Mouse (Mus musculus) small intestine, adult 2 months (tissue): Measurements from ENCODE around the gene Vmn2r5.
"Not testable (repeated sequence)": the region's sequence is repeated elsewhere in the genome, so short reads cannot be mapped to it uniquely, and the experiment has no call there.

Experiments used
- CTCF ChIP-seq: fragments of 200-500 bp; IDR thresholded peaks from 2 replicates; pipeline ENCODE4 v1.5.1; 2012; ENCODE audit warnings: low read depth, mild to moderate bottlenecking, control low read depth, inconsistent platforms, low read length, moderate library complexity, mixed read lengths; ENCODE audit not compliant: insufficient replicate concordance, insufficient read length; ENCODE audit errors: extremely low read depth
- POLR2A ChIP-seq: fragments of 200-500 bp; IDR thresholded peaks from 2 replicates; pipeline ENCODE4 v1.6.1; 2012; ENCODE audit warnings: low read depth, mild to moderate bottlenecking, control low read depth, inconsistent platforms, low read length, moderate library complexity

GRCm38 (mm10) chr3:64523585-64523984 lies 13.9 kb upstream of the Vmn2r5 start:
- not testable (repeated sequence) for TF ChIP-seq CTCF, POLR2A
